Mouse (Mus musculus) frontal cortex, postnatal 36 days (tissue): ENCODE measurements at regions not wholly inside any gene's neighbourhood (a gene's known extent, or its start where the extent isn't known, plus 50 kb on each side); places are given as distances from the start of the nearest gene placed in this dataset.
A peak's percentile ranks its signal among the peaks of the same experiment; 100 is the strongest.

Experiments
- DNase-seq, 2 experiments: peaks; one replicate each; pipeline ENCODE4 v3.0.0; 2022; ENCODE audit warnings: low spot score in 2 of 2

DNA sequence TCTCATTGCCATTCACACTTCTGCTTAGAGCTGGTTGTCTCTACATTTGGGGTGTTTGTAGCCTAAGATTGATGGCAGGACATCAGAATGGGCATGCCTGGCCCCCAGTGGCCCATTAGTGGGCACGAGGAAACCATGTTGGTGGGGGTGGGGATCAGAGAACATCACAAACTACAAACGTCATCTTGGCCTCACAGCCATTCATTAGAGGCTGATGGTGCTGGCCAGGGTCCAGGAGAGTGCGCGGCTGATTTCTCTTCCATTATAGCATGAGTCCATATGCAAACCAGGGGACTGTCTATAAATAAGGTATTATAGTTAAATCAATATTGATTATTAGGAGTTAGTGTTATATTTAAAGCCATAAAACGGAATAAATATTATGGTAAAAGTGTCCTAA, 67.9 kb downstream of the 3100002H09Rik start:
- DNase-seq: no peak

DNA sequence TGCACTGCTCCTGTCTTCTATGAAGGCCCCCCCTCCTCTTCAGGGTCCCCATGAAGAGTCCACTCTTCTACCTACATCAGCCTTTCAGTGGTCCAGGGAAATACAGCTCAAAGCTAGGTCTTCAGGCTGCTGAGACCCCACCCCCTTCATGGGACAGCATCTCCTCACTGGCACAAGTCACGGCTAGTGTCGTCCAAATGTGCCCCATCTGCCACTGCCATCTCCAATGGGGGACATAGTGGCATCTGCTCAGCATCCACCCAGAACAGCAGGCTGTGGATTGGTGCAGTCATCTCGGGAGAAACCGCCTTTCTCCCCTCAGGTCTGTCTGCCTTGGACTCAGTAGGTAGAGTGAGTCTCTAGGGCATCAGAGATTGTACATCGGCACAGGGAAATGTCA, 72.1 kb downstream of the 3100002H09Rik start:
- no peak for DNase-seq

DNA sequence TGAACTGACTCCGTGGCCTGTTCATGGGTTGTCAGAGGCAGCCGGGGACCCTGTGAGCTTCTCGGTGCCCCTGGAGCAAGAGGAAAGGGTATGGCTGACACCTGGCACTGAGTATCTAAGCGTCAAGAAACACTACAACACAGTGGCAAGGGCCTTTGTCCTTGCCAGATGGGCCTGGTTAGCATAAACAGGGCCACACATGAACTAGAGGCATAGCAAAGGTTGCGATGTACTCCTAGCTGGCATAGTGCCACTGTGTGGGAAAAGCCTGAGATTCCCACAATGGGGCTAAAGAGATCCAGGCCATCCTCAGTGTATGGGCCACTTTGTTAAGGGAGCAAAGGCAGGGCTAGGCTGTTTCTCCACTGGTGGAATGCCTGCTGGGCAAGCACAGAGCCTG, 72.9 kb downstream of the 3100002H09Rik start:
- DNase-seq: no peak

DNA sequence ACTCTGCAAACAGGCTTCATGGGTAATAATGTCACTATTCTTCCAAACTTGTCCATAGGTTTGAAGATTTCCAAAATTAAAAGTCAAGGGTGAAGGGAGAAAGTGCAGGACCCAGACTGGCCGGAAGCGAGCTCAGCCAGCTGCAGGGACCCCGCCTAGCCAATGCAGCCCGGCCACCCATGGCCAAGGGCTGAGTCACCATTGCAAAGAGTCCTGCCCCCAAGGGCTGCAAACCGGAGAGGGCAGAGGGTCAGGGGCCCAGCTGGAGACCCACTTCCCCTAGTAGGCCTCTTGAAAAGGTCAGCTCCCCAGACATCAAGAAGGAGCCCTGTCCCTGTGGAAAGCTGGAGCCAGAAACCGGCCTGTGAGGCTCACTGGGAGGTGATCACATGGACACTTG, 77.0 kb downstream of the 3100002H09Rik start:
- DNase-seq: no peak

DNA sequence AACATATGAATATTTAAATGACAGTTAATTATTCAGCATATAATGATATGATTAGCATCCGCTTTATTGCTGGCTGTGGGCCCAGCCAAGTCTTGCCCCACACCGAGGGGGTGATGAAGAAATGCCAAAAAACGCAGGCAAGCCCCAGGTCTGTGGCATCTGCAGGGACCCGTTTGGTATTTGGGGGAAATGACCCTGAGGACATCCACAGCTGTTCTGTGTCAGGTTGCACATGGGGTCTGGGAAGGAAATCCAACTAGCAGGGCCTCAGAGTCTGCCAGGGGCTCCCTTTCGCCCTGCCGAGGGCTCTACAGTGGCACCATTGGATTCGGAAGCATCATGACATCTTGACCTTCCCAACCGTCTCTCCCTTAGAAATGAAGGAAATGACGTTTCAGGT, 80.0 kb downstream of the 3100002H09Rik start:
- DNase-seq: no peak

DNA sequence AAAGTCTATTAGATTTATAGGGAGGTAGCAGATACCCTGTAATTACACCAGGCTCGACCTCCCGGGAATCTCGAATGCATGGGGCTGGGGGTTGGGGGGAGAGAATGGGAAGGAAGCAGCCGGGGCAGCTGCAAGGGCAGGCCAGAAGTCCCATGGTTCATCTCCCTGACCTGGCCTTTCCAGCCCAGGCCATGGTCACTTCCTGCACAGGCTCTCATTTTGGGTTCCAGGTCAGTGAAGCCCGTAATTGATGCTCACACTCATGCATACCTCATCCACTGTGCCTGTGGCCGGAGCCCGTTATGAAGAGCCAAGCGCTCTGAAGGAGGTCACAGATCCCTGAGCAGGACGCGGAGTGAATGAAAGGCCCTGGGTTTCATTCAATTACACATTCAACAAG, 83.8 kb downstream of the 3100002H09Rik start:
- no peak for DNase-seq

DNA sequence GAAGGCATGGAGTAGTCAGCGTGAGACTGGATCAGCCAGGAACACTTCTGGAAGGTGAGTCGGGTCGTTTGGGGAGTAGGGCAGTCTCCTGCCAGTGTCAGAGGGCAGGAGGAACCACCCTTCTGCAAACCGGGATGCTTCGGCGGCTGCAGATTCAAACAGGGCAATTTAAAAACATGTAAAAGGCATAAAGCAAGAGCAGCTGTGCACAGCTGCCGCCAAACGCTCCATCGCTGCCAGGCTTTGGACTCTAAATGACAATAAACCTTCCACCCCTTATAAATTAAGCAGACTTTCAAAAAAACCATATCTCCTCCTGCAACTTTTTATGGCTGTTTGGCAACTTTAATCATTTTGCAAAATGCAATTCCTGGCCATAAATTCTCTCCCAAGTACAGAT, 84.2 kb downstream of the 3100002H09Rik start:
- no peak for DNase-seq

DNA sequence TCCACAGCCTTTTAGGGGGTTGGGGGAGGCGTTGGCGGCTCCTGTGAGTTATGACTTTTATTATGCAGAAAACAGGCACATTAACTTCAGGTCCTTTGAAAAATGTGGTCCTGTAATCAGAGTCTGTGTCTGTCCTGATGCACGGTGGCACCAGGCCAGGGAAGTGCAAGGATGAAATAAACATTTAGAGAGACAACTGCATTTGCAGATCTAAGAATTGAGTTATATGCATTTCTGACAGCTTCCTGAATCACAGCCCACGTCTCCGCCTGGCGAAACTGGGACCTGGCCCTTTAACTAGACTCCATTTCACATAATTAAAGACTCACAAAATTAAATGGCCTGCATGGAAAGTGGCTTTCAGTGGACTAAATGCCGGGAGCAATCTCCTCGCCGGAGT, 90.3 kb downstream of the 3100002H09Rik start:
- DNase-seq: no peak

DNA sequence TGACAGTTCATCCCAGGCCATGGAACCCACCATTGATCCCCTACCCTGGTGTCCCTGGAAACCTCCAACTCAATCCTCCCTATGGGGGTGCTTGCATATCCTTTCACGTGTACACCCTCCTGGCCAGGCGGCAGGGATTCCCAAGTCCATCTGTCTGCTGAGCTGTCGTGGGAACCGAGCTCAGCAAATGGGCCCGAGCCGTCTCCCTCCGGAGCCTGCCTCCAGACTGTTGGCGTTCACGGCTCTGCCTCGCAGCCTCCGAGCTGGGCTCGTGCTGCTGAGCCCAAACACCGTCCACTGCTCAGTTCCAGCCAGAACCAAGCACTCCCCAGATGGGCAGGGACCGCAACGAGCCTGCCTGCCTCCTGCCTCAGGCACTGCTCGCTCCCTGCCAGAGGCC, 98.8 kb downstream of the 3100002H09Rik start:
- peak; percentile 26 to 39 for DNase-seq

DNA sequence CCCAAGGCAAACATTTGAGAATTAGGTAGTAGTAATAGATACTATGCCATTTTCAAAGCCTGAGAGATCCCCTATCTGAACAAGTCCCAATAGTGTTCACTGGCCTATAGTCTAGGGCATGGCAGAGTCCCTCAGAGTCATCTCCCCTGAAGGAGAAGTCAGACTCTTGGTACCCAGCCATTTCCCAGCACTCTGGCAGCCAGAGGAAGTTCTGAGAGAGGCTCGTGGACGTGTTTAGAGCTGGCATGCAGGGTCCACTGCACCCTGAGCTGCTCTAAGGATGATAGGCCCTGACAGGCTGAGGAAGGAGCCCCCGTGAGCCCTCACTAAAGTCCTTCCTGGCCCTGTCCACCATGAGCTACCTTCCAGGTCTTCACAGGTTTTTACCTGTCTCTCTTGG, 99.8 kb downstream of the 3100002H09Rik start:
- DNase-seq: no peak

DNA sequence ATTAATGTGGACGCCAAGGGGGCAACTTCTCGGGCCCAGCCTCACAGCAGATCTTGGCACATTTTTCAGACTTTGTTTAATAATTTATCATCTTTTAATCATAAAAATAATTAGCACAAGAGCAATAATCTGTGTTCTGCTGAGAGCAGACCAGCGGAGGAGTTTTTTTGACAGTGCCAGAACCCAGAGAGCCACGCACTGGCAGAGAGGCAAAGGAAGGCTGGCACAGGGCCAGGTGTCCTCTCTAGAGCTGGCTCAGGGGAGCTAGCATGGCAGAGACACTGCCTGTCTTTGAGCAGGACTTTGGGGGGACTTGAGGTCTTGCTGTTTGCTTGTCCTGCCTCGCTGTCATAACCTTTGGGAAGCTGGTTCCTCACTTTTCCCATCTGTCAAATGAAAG, 100.9 kb downstream of the 3100002H09Rik start:
- peak in 1 of 2 experiments; percentile 25 for DNase-seq

DNA sequence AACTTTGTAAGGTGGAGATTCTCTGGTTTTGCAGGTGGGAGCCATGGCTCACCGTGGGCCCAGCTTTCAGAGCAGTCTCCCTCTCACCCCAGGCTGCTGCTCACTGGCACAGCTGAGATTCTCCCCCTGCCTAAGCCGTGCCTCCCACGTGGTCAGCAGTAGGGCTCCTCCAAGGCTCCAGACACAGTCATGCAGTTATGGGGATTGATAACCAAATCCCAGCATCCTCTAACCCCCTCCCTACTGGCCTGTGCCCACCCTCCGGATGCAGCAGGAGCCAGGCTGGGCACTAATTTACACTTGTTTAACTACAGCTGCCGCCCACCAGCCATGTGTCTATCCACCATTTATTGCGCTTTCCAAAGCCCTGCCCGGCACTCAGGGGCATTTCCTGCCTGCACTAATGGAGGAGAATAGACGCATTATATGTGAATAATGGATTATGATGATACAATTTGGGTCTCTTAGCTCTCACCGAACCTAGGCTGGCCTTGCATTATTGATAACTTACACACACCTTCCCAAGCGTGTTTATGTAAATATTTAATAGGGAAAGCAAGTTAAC, 104.4 kb downstream of the 3100002H09Rik start:
- DNase-seq: peak in 1 of 2 experiments; percentile 10

DNA sequence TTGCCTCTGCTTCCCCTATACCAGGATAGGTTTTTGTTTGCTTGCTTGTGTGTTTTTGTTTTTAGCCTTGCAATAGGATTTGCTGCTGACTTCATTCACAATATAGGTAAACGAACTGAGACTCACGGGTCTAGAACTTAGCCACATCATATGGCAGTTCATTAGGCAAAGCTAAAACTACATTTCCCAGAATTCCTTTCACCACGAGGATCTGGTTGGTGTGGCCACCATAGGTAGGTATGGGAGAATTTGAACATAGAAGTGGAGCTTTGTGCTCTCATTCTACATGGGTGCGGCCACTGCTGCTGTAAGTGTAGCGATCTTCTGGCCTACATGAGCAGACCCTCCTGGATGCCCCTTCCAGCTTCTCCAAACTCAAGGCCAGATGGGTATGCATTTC, 108.8 kb downstream of the 3100002H09Rik start:
- DNase-seq: no peak

DNA sequence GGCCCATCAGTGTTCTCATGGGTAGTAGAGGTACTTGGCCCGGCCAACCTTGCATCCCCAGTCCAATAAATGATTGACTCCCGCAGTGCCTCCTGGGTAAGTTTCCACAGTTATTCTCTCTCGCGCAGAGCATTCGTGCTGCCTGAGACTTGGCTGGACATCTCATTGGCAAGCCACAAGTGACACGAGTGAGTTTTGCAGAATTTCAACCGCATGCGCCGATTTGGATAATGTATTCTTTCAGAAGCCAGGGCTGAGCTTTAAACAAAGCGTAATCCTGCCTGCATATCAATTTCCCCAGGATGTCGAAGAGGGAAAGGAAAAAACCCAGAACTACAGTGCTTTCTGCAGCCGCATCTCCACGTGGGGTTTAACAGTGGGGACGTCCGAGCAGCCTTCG, 112.6 kb downstream of the 3100002H09Rik start:
- peak in 1 of 2 experiments; percentile 26 for DNase-seq

DNA sequence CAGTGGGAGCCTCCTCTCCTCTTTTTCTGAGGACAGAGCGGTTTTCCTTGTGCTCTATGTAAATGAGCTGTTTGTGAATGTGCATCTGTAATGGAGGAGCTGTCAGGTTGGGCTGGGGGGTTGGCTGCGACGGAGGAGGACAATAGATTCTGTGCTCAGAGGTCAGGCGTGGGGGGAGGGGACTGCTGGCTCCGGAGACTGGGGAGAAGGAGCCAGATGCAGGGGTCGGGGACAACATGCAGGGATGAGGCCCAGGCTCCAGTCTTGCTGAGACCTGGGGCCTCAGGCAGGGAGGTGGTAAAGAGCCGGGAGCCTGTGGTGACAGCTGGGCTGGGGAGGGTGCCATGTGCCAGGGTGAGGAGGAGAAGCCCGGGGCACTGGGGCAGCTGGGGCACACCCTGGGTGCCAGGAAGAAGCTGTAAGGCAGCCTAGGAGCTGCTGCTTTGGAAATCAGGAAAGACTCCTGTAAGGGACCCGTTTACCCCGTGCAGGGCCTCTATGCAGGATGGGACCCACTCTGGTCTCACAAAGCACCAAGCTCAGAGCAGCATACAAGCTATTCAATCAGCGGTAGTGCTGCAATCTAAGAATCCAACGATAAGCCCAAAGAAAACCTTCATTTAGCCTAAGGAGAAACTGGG, 124.5 kb downstream of the 3100002H09Rik start:
- DNase-seq: no peak

DNA sequence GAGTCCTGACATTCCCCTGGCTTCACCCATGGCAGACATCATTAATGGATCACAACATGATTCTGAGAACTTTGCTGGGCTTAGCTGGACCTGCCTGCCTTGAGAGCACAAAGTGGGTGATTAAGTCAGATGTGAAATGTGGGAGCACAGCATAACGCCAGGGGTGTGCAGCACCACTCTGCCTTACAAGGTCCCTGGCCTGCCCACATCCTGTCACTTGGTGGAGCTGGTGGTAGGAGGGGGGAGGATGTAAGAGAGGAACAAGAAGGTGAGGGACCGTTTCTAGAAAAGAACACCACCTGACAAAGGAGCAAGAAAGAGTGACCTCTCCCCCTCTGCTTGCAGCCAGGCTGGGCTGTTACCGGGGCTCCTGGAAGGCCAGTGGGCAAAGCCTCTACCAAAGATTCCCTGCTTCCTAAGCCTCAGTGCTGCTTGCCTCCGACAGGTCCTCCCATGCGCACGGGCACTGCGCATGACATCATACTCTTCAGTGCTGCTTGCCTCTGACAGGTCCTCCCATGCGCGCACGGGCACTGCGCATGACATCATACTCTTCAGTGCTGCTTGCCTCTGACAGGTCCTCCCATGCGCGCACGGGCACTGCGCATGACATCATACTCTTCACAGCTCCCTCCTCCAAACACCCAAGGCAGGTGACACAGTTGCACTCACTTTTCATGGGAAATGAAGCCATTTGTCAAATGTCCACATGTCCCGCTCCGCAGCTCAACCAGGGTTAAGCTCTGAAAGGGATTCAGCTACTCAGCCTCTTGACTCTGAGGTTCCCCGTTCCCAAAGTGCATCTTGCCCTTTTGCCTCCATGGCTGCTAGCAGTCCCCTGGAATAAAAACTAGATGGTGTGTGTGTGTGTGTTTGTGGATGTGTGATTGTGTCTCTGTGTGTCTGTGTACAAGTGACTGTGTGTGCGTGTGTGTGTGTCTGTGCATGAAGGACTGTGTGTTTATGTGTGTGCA, 125.7 kb downstream of the 3100002H09Rik start:
- no peak for DNase-seq

DNA sequence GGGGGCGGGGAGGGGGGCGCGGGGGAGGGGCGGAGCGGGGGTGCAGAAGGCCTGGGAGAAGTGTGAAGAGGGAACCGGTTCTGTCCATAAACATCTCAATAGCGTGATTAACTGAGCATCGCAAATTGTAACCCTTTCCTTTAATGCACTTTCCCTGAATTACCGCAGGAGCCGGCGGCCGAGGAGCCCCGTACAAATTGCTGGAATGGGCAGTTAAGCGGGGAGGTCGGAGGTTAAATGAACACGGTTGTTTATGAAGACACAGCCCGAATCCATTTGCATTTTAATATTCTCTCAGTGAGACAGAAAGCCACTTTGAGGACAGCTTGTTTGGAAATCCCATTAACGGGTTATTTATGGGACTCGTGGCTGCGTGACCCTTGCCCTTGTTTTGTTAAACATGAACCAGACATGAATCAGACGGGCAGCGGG, 132.7 kb downstream of the 3100002H09Rik start:
- DNase-seq: no peak

DNA sequence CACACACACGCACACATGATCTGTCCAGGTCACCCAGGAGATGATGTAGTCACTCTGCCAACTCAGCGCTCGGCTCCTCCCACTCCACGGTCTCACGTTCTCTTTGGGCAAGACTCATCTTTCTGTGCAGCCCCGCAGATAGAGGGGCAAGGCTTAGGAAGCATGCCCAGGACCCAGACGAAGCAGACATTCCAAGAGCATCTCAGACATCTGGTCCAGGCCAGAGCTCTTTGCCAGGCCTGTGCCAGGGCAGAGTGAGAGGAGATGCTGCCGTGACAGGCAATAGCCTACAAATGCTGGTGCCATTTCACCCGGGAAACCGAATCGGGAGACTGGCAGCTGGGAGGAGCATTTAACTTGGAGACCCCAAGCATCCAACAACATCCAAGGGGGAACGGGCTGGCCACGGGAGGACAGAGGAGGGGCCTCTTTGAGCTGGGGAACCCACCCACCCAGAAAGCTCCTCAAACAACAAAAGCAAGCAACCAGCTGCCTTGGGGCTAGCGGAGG, 133.2 kb downstream of the 3100002H09Rik start:
- no peak for DNase-seq

DNA sequence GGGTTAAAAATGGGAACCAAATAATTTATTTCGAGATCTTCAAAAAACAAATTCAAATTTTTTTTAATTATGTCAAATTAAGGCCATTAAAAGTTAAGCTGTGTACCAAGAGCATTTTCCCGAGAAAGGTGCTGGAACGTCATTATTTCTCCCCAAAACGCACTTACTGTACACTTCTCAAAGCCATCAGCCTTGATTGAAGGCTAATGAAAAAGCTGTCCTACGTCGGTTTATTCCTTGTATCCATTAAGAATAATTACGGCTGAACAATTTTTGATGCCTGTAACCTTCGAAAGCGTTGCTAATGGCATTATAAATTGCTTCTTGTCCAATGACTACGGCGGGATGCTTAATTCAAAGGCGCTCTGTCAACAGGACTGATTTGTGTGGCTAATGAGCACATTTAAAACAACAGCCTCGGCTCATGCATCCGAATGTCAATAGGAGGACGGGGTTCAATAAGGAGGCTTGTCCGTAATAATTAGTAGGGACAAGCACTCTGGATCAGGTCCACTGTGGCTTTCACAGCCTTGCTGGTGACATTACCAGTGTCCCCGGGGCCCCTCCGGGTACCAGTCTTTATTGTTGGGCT, 145.3 kb downstream of the 3100002H09Rik start:
- DNase-seq: no peak

DNA sequence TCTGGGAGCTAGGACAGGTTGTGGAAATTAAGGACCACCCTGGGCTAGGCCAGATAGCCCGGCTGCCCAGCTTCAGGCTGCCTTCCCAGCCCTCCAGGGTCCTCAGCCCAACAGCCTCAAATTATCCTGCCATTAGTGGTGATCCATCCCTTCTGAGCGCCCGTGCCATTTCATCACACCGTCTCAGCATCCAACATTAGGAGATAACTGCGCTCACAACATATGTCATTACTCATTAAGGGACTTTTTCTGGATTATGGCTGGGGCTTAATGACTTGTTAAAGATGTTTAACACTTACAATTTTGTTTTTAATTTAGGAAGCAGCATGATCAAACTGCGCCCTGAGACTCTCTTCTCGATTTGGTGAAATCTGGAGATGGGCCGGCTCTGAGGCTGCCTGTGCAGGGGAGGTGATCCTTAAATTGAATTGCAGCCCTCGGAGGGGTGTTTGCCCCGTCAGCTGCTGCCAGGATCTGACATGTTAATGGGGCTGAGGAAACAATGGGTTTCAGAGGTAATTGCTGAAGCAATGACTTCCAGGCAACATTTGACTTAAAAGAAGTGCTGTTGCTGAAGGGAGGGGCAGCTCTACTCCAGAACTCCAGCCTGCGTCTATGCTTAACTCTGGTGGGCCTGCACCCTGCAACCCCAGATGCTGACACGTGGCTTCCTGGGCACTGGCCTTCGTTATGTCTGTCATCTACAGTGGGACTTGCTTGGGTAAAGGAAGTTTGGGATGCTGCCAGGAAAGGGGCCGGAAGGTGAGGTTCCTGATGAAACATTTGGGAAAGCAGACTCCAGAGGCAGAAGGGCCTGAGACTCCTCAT, 154.9 kb downstream of the 3100002H09Rik start:
- DNase-seq: no peak

DNA sequence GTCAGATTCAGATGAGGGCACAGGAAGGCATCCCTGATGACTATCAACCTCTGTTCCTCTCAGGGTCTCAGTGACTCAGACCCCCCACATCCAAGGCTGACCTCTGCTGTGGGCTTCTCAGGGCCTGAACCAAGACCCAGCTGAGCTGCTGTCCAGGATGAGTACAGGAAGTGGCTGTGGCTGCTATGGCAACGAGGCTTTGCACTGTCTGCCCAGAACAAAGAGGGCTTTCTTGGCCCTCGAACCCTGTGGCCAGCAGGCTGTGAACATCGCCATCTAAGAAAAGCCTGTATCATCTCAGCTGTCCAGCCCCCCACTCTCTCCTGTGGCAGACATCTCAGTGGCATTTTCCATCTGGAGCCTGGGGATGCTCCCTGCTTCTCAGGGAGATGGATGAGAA, 159.5 kb downstream of the 3100002H09Rik start:
- DNase-seq: peak; percentile 7 to 10
